Mouse (Mus musculus): ENCODE results near the gene Gm45711.
A peak's percentile ranks its signal among the peaks of the same experiment; 100 is the strongest.
"Not testable (repeated sequence)": the region's sequence is repeated elsewhere in the genome, so short reads cannot be mapped to it uniquely, and the experiment has no call there.

The Gm45711 gene

DNA sequence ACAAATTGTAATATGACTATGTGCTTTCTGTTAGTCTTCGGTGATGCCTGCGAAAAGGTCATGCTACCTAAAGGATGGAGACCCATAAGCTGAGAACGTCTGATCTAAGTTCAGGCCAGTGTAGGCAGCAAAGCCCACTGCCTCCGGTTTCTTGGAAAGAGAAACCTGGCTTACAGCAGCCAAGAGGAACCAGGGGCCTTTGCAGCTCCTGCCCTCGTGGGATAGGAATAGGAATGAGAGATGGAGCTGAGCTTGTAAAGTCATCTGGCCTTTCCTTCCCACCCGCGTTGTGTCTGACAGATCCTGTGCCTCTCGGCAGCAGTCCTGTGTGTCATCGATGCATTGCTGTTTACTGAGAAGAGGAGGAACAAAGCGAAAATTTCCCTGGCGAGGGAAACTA, 11.4 kb upstream of the Gm45711 start, which contains the start of gene Gm11020:
Gm11020 (plus strand) TSS at position 301 of the 400 bp plus-strand sequence.
- not testable (repeated sequence) for DNase-seq (ENCODE audit: low spot score in 2 of 2)

DNA sequence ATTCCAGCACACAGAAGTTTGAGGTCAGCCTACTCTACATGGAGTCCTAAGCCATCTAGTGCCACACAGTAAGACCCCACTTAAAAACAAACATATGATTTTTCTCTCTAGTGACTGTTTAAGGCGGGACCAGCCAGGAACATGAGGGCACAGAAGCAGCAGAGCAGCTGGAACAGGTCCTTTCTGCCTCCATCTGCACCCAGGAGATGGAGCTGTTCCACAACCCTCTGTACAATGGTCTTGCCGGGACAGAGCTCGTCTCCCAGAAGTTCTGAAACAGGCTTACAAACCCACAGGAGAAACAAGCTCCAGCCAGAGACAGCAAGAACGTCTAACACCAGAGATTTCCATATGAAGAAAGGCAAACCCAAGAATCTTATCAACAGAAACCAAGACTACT, 3.4 kb upstream of the Gm45711 start:
- no peak for DNase-seq (ENCODE audit: low spot score in 2 of 2)

DNA sequence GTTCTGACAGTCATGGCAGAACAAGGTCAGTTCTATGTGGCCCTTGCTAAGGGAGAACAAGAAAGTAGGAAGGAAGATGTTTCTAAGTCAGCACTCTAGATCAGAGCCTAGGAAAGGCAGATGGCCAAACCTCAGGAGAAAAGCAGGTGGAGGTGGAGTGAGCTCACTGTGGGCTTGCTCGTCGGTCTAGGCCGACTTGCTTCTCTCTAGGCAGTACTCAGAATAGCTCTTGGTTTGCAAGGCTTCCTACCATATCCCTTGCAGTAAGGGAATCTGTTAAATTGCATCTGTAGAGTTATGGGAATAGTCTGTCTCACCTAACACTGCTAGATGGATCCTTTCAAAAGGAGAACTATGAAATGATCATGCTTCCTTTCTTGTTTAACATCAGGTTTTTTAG, 2.1 kb upstream of the Gm45711 start:
- not testable (repeated sequence) for DNase-seq (ENCODE audit: low spot score in 2 of 2)

DNA sequence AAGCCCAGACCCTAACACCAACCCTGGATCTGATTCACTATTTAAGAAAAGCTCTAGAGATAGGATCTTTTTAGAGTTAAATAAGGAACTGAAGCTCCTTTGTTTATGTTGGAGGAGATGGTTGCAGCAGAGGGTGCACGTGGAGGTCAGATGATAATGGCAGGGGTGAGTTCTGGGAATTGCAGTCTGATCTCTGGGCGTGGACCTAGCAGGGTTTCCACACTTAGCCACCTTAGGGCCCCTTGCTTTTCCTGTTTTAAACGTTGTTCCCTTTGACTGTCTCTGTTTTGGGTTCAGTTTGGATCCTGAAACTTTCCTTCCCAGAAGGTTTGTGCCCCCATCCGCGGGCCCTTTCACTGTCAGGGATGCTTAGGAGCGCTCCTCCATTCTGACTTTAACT, 1.5 kb downstream of the Gm45711 start:
- not testable (repeated sequence) for DNase-seq (ENCODE audit: low spot score in 2 of 2)

DNA sequence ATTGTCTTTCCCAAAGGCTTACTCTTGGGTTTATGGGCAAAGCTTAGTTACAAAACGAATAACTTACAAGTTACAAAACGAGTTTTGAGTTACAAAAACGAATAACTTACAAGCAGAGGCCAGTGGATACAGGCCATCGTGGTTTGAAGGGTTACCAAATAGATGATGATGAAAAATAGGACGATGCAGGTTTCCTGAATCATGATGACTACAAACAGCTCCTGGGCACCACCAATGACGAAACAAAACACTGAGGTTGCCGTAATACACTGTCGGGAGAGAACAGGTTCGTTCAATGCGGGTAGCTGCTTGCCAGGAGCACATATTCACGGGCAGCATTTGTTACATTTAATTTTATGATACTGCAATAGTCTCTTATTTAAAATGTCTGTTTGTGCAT, 4.9 kb downstream of the Gm45711 start:
- DNase-seq (ENCODE audit: low spot score in 2 of 2), result no peak

DNA sequence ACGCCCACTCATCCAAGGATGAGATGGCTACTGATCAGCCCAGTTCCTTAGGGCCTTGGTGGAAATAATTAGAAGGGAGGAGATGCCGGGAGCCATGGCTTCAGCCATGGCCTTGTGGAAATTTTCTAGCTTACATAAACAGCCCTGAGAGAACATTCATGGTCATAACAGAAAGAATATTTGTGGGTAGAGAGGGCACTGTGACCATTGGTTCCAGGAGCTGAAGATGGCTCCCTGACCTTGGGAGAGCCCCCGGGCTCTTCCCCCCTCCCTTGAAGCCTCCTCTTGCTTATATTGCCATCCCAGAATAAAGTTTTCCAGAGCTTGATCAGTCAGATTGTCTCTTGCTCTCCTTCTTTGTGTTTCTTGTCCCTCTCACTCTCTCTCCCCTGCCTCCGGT, 7.3 kb downstream of the Gm45711 start:
- not testable (repeated sequence) for DNase-seq (ENCODE audit: low spot score in 2 of 2)

DNA sequence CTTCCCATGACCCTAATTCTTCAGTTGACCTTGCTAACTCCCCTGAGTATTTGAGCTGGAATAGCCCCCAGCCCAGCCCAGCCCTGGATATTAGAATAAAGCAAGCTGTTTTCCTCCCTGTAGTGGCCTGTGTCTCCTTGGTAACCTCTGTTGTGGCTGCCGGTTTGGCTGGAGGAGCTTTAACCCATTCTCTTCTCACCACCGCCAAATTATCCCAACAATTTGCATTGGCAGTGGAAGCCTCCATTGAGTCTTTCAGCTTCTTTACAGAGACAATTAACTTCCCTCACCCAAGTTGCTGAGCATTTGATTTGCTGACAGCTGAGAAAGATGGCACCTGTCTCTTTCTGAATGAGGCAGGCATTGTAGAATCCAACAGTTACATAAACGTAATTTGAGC, 8.3 kb downstream of the Gm45711 start:
- not testable (repeated sequence) for DNase-seq (ENCODE audit: low spot score in 2 of 2)

DNA sequence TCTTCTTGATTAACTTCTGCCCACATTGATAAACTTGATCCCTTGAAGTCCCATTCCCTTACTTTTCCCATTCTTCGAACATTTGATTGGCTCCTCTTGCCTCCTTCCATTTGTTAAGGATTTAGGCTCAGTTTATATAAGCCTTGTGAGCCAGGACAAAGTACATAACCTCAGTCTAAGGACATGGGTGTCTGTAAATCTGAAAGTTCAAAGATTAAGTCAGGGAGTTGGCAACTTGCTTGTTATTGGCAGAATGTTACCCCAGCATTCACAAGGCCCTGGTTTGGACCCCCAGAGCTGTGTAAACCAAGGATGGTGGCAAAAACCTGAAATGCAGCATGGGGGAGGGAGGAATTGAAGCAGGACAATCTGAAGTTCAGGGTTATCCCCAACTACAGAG, 15.5 kb downstream of the Gm45711 start:
- DNase-seq (ENCODE audit: low spot score in 2 of 2), result no peak

DNA sequence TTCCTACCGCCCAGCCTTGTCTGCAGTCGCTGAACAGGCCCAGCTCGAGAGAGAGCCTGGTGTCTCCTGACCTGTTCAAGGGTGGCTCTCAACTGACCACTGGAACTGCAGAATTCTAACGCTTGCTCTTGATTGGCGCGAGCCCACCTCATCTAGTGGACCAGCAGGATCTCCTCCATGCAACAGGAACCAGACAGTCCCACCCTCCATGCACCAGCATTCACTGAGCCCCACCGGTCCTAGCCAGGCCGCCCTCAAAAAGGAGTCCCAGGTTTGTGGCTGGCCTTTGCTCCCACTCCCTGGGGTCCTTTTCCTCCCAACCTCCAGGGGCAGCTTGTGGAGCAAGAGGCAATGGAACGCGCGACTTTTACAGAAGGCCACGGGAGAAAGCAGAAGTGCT, 16.8 kb downstream of the Gm45711 start, which contains the start of gene Cmtm2a:
Cmtm2a (minus strand) TSS at position 101 of the 400 bp plus-strand sequence.
- DNase-seq (ENCODE audit: low spot score in 2 of 2), result not testable (repeated sequence)

DNA sequence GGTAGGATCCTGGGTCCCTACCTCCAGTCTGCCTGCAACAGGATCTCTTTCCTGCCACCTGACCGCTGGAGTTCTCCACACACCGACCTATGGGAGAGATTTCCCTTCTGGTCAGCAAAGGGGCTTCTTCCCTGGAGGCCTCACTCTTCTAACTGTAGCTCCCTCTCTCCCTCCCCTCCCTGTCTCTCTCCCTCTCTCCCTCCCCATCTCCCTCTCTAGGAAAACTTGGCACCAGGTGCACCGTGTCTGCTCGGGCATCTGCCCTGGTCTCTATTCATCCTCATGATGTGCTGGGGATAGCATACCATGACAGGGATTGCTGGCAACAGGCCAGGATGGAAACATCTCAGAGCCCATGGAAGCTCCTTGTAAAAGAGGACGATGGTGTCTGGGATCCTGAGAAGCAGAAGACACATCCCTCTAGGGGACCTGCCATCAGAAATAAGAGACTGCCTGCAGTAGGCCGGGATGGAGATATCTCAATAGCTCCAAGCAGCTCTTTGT, 40.9 kb downstream of the Gm45711 start:
- DNase-seq (ENCODE audit: low spot score in 2 of 2), result no peak

DNA sequence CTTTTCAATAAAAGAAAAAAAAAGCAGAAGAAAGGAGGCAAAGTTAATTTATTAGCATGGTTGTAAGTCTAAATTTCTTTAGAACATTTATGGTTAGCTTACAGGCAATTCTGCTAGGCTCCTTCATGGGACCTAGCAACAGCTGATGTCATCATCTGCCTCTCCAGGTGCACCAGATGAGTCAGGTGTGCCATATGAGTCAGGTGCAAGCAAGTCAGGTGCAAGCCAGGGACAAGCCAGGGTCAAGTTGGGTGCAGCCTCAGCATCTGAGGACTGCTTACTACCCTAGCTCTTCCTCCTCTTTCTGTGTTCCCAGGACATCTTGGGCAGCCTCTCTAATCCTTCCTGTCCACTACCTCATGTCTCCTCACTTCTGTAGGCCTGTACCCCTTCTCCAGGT, 41.5 kb downstream of the Gm45711 start:
- DNase-seq (ENCODE audit: low spot score in 2 of 2), result no peak

DNA sequence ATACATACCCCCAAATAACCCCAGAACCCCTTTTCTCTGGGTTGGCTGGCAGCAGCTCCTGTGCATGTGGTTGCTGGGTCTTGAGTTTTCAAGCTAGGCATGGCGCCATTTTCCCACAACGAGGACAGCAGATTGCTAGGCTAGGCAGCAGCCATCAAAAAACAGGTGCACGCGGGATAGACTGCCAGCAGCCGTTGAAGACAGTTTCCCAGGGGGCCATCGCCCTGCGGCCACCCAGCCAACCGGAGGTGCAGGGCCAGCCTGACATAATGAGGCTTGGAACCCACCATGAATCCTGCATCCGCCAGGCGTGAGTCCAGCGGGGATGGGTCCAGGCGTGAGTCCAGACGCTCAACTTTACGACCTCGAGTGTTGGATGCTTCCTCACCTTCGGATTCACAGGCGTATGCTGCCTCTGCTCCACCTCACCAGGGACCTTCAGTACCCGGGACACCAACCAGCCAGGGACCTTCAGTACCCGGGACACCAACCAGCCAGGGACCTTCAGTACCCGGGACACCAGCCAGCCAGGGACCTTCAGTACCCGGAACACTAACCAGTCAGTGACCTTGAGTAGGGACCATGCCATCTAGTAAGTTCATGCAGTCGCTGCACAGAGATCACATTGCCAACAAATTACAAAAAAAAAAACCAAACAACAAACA, 45.5 kb downstream of the Gm45711 start:
- DNase-seq (ENCODE audit: low spot score in 2 of 2), result not testable (repeated sequence)

DNA sequence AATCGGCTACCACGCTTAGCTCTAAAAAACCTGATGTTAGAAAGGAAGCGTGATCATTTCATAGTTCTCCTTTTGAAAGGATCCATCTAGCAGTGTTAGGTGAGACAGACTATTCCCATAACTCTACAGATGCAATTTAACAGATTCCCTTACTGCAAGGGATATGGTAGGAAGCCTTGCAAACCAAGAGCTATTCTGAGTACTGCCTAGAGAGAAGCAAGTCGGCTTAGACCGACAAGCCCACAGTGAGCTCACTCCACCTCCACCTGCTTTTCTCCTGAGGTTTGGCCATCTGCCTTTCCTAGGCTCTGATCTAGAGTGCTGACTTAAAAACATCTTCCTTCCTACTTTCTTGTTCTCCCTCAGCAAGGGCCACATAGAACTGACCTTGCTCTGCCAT, 48.1 kb downstream of the Gm45711 start:
- DNase-seq (ENCODE audit: low spot score in 2 of 2), result not testable (repeated sequence)

DNA sequence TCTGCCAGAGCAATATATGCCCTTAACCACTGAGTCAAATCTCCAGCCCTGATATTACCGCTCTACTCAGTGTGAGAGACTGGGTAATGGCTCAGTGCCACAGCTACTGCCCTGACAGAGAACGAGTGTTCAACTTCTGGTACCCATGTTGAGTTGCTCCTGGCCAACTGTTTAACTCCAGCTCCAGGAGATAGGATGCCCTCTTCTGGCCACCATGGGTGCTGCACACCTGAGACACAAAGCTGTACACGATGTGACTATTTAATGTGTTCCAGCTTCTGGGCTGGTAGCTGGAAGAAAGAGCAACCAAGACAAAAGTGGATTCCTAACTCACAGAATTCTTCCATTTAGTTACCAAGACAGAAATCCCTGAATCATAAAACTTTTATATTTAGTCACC, 56.9 kb downstream of the Gm45711 start:
- DNase-seq (ENCODE audit: low spot score in 2 of 2), result peak; percentile 47 to 54

DNA sequence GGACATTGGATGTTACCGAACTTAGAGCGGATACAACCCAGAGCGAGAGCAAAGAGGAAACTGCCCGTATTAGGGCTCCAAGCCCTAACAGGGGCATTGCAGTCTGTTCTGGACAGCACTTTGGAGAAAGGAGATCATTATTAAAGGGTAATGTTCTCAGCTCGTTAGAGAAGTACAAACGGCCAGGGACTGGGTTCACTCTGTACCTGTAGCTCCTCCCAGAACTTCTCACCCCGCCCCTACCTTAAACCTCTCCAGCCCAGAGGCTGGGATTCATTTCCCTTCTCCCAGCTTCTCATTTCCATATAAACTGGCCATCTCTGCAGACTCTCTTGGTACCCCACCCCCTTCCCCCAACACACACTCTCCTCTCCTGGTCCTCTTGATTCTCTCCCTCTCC, 58.4 kb downstream of the Gm45711 start:
- DNase-seq (ENCODE audit: low spot score in 2 of 2), result no peak

DNA sequence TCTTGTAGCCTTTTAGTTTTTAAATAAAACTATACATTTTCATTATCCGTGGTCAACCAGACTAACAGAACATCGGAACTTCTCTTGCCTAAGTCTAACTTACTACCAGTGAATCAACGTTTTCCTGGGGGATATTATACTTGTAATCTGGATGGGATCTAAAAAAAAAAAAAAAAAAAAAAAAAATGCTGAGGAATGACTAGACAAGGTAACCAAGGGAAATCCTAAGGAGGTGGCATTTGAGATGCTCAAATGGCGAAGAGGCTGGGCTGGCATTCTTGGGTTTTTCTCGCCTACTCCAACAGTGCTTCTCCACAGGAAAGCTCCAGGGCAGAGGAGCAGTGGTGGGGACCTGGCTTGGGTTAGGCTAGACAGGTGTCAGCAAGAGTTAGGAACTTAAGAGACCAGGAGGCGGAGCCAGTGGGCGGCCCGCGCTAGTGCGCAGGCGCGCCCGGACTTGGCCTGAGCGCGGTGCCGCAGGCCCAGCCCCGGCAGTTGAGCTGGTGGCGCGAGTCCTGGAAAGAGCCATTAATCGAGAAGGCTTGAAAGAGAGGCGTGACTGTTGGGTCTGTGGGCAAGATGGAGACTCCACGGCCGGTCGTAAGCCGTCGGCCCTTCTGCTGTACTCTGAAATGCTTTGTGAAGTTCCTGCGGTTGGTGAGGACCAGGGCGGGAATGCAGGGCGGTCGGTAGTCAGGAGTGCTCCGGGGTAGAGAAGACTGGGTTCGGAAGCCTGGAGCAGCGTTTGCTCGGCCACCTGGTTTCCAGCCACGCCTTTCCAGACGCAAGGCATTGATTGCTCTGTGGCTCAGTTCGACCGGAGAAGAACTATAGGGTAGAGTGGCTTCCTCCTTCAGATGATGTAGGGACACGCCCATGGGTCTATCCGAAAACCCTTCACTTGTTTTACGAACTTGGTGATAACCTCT, 59.2 kb downstream of the Gm45711 start, which contains the start of gene Cklf:
Cklf (plus strand) TSS at position 423 of the 929 bp plus-strand sequence.
- peak; percentile 86 to 90 for DNase-seq (ENCODE audit: low spot score in 2 of 2)

DNA sequence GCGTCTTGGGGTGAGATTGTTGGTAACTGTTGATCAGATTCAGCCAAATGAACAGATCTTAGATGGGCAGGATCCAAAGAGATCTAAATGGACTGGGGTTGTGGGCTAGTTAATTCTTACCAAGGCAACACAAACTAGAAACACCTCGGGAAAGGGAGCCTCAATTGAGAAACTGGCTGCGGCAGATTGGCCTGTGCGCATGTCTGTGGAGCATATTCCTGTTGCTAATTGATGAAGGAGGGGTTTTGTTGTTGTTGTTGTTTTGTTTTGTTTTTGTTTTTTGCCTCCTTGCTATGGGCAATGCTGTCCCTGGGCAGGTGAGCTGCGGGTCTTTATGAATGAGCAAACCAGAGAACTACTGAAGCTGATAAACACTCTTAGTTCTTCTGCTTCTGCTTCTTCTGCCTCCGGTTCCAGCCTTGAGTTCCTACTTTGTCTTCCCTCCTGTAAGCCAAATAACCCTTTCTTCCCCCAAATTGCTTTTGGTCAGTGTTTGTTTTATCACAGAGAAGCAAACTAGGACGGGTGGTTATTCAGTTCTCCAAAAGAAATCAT, 60.4 kb downstream of the Gm45711 start:
- no peak for DNase-seq (ENCODE audit: low spot score in 2 of 2)

DNA sequence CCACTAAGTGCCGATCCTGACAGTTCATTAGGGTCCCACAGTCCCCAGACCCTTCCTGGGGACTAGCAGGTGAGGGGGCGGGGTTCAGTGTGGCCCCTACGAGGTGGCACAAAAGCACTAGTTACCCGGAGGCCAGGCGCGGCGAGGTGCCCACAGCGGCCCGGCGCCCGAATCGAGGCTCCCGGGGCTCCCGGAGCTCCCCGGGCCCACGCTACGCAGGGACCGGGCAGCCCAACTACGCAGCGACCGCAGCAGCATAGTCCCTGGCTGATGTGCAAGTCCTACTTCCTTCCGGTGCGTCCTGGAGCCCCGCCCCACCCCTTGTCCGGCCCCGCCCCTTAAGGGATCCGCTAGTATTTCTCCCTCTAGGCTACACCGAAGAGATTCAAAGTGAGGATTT, 61.6 kb downstream of the Gm45711 start, which contains the start of gene Tk2:
Tk2 (minus strand) TSS at position 283 of the 400 bp plus-strand sequence.
- DNase-seq (ENCODE audit: low spot score in 2 of 2), result peak; percentile 81 to 85

DNA sequence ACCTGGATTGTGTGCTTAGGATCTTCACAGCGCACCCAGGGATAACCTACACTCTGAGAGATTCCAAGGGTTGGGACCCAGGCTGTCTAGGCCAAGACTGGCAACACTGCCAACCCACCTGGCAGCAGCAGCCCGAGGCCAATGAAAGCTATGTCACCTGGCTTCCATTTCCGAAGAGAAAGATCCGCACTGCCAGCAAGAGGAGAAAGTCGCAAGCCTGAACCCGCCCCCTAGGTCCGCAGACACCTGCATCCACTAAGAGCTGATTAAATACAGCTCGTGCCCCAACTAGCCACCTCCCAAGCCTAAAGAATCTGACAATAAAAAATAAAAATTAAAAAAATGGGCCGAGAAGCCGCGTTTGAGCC, 62.0 kb downstream of the Gm45711 start:
- DNase-seq (ENCODE audit: low spot score in 2 of 2), result peak; percentile 50 to 54

DNA sequence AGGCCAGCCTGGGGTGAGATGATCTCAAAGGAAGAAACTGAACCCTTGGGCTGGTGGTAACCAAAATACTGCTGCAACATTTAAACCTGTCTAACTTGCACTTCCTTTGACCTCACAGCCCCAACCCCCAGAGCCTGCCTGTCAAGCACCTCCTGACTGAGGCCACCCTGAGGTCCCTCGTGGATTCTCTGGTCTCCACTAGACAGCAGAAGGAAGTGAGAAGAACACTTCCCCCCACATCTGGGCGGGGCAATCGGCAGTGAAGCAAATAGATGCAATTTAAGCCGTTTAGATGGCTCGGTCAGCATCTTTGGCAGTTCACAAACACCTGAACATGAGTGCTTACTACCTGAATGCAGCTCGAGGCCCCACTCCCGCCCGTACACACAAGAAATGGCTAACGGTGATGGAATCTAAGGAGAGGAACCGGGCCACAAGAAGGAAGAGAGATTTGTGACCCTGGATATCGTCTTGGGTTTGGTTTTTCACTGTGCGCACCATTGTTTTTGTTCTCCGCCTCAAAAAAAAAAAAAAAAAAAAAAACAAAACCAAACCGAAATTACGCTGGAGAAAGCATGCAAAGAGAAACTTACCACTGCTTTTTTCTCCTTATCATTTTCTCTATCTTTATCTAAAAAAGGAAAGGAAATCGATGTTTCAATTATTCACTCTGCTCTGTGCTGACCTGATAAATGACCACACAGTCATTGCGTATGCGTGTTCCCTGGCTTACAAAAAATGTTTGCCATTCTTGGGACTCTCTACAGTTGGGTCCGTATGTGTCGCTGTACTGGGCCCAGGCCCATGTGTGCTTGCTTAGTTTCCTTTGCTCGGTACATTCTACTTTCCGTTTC, 62.6 kb downstream of the Gm45711 start:
- peak; percentile 95 for DNase-seq (ENCODE audit: low spot score in 2 of 2)

DNA sequence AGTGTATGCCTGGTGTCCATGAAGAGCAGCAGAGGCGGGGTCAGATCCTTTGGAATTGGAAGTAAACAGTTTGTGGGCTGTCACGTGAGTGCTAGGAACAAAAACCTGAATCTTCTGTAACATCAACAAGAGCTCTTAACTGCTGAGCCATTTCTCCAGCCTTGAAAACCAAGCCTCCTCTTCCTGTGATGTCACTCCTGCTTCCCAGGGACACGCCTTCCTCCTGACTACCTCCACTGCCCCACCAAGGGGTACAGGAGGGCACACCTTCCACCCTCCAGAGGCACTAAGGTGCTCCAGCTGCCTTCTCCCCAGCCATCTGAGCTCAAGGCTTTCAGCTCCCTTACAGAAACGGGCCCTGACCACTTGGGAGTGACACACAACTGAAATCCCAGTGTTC, 63.3 kb downstream of the Gm45711 start:
- DNase-seq (ENCODE audit: low spot score in 2 of 2), result no peak

Data from spleen, postnatal 36 days (tissue).